Mouse (Mus musculus): Measurements from ENCODE around the gene Cenpn. TPM values are rescaled to one million over a fixed set of nuclear protein-coding genes. Genes with fewer than 3 reads are reported as not detected.

Cenpn gene
- polyA plus RNA-seq, 1 experiment = 9.2 TPM

DNA sequence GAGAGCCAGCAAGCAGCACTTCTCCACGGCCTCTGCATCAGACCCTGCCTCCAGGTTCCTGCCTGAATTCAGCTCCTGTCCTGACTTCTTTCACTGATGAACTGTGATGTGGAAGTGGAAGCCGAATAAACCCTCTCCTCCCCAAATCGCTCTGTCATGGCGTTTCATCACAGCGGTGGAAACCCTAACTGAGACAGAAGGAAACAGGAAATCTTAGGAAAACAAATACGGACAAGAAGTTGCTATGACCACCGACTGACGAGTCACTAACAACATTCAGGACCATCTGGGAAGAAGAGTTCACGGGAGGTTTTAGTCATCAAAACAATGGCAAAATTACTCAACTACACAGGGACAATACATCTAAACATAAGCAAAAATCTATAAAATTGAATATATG lies 28.9 kb upstream of the Cenpn start:
- H3ac ChIP-seq (ENCODE audit: control insufficient read depth, insufficient read length) = no peak overlapping the region
- no peak overlapping the region for H3K4me3 ChIP-seq
- H3K79me2 ChIP-seq (ENCODE audit: control insufficient read depth, insufficient read depth) = no peaks in the 10 kb centered on the region
- H3K27me3 ChIP-seq (ENCODE audit: control insufficient read depth, insufficient read depth, insufficient read length) = no peaks in the 10 kb centered on the region
- H3K36me3 ChIP-seq (ENCODE audit: control insufficient read depth, insufficient read depth) = no peaks in the 10 kb centered on the region
- TF ChIP-seq MYOD1 (IDR thresholded peaks at IDR 0.05; ENCODE audit: control insufficient read depth in 1 of 3, insufficient read length in 2 of 3, low read depth in 2 of 3) = no peak
- TF ChIP-seq SRF (IDR thresholded peaks at IDR 0.05; ENCODE audit: control insufficient read depth, insufficient read length, low read depth) = no peak
- no peak overlapping the region for H3K4me2 ChIP-seq (ENCODE audit: low read depth)

DNA sequence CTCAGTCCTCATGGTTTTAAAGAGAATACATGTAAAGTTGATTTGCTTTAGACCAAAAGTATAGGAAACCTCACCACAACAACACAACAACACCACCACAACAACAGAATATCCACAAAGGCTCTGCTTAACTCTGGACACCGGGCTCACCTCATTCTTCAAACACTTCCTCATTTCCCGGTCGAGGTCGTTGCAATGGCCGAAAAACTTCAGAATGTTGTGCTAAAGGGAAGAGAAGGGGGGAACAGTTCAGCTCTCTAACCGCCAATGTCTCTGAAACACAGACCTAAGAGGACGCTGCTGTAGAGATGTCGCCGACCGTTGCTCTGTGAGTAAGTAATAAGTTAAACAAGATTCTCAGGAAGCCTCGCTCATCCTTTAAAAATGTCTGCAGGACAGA lies 27.6 kb upstream of the Cenpn start:
- Histone ChIP-seq H3K4me3 (no peak overlapping the region), H3K27me3 (ENCODE audit: control insufficient read depth, insufficient read depth, insufficient read length) (no peaks in the 10 kb centered on the region), H3ac (ENCODE audit: control insufficient read depth, insufficient read length) (no peak overlapping the region), H3K4me2 (ENCODE audit: low read depth) (no peak overlapping the region), H3K79me2 (ENCODE audit: control insufficient read depth, insufficient read depth) (no peaks in the 10 kb centered on the region), H3K36me3 (ENCODE audit: control insufficient read depth, insufficient read depth) (no peaks in the 10 kb centered on the region)
- TF ChIP-seq SRF (IDR thresholded peaks at IDR 0.05; ENCODE audit: control insufficient read depth, insufficient read length, low read depth) = no peak
- TF ChIP-seq E2F4 (IDR thresholded peaks at IDR 0.05; ENCODE audit: insufficient read depth) = no peak
- TF ChIP-seq MYOD1 (IDR thresholded peaks at IDR 0.05; ENCODE audit: control insufficient read depth in 1 of 3, insufficient read length in 2 of 3, low read depth in 2 of 3) = no peak
- TF ChIP-seq TCF12 (IDR thresholded peaks at IDR 0.05; ENCODE audit: insufficient read depth, poor library complexity, severe bottlenecking) = no peak
- TF ChIP-seq MYOG (IDR thresholded peaks at IDR 0.05; ENCODE audit: control insufficient read depth in 1 of 3, insufficient read depth in 1 of 3, insufficient read length in 2 of 3, low read depth in 2 of 3) = no peak

DNA sequence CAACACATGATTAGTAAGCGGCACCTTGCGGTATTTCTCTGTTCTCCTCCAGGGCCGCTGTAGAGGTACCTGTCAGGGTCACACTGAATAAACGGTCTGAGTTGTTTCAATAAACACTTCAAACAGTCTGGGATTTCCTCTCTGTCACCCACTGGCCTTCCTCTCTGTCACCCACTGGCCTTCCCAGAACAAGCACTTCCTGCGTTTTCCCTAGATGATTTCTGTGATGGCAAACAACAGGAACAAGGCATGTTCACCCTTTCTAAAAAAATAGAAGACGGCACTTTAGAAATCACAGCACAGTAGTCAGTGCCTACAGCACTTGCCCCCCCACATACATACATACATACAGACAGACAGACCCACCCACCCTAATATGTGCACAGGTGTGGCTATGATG lies 26.0 kb upstream of the Cenpn start:
- Histone ChIP-seq H3K4me2 (ENCODE audit: low read depth) (no peak overlapping the region), H3K27me3 (ENCODE audit: control insufficient read depth, insufficient read depth, insufficient read length) (no peaks in the 10 kb centered on the region), H3K36me3 (ENCODE audit: control insufficient read depth, insufficient read depth) (no peaks in the 10 kb centered on the region), H3K79me2 (ENCODE audit: control insufficient read depth, insufficient read depth) (no peaks in the 10 kb centered on the region), H3K4me3 (no peak overlapping the region), H3ac (ENCODE audit: control insufficient read depth, insufficient read length) (no peak overlapping the region)
- TF ChIP-seq E2F4 (IDR thresholded peaks at IDR 0.05; ENCODE audit: insufficient read depth) (no peak), SRF (IDR thresholded peaks at IDR 0.05; ENCODE audit: control insufficient read depth, insufficient read length, low read depth) (no peak), CEBPB (IDR thresholded peaks at IDR 0.05; ENCODE audit: insufficient read depth, poor library complexity, severe bottlenecking) (no peak), USF1 (IDR thresholded peaks at IDR 0.05; ENCODE audit: low read depth) (no peak), TCF12 (IDR thresholded peaks at IDR 0.05; ENCODE audit: insufficient read depth, poor library complexity, severe bottlenecking) (no peak), REST (IDR thresholded peaks at IDR 0.05; ENCODE audit: insufficient read depth, insufficient read length) (no peak), POLR2AphosphoS2 (IDR thresholded peaks at IDR 0.05; ENCODE audit: insufficient read length, low read depth) (no peak), MYOD1 (IDR thresholded peaks at IDR 0.05; ENCODE audit: control insufficient read depth in 1 of 3, insufficient read length in 2 of 3, low read depth in 2 of 3) (no peak), MYOG (IDR thresholded peaks at IDR 0.05; ENCODE audit: control insufficient read depth in 1 of 3, insufficient read depth in 1 of 3, insufficient read length in 2 of 3, low read depth in 2 of 3) (no peak), TCF3 (IDR thresholded peaks at IDR 0.05; ENCODE audit: insufficient read length, low read depth) (no peak), MAX (IDR thresholded peaks at IDR 0.05; ENCODE audit: low read depth) (no peak), POLR2A (IDR thresholded peaks at IDR 0.05; ENCODE audit: insufficient read length, low read depth) (no peak)

DNA sequence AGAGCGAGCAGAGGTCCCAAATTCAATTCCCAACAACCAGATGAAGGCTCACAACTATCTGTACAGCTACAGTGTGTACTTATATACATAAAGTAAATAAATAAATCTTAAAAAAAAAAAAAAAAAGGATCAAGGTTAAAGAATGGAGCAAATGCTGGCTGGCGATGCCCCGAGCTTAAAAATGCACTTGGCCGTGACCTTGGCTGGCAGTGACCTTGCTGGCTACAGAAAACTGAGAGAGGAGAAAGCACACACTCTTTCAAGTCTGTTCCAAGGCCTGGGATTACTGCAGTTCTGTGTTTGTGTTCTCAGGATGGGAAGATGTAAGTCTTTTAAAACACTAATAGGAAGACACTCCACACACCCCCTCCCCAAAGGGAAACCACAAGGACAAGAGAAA lies 16.8 kb upstream of the Cenpn start:
- Histone ChIP-seq H3K4me3 (no peak overlapping the region), H3K27me3 (ENCODE audit: control insufficient read depth, insufficient read depth, insufficient read length) (no peaks in the 10 kb centered on the region), H3ac (ENCODE audit: control insufficient read depth, insufficient read length) (no peak overlapping the region), H3K4me2 (ENCODE audit: low read depth) (no peak overlapping the region), H3K36me3 (ENCODE audit: control insufficient read depth, insufficient read depth) (peaks cover 4% of the 10 kb centered on the region), H3K79me2 (ENCODE audit: control insufficient read depth, insufficient read depth) (no peaks in the 10 kb centered on the region)
- TF ChIP-seq MAX (IDR thresholded peaks at IDR 0.05; ENCODE audit: low read depth) = no peak

DNA sequence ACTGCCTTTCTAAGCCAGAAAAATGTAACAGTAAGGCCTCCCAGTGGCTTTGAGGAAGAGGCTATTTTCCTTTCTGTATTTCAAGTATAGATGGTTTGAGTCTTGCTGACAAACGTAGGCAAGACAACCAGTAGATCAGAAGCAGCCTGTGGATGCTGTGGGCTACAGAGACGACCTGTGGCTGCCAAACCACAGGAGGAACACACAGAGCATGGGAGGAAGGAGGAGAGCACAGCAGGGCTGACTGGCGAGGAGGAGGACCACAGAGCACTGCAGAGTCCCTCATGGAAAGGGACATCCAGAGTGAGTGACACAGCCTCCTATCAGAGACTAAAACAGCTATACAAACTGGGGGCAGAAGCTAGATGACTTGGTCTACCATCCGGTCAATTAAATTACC lies 16.3 kb upstream of the Cenpn start:
- no peaks in the 10 kb centered on the region for H3K27me3 ChIP-seq (ENCODE audit: control insufficient read depth, insufficient read depth, insufficient read length)
- H3K36me3 ChIP-seq (ENCODE audit: control insufficient read depth, insufficient read depth) = peaks cover 4% of the 10 kb centered on the region
- H3K4me2 ChIP-seq (ENCODE audit: low read depth) = peak overlapping the region; percentile 68
- no peak overlapping the region for H3ac ChIP-seq (ENCODE audit: control insufficient read depth, insufficient read length)
- H3K4me3 ChIP-seq = no peak overlapping the region
- no peaks in the 10 kb centered on the region for H3K79me2 ChIP-seq (ENCODE audit: control insufficient read depth, insufficient read depth)
- TF ChIP-seq USF1 (IDR thresholded peaks at IDR 0.05; ENCODE audit: low read depth) = no peak
- TF ChIP-seq E2F4 (IDR thresholded peaks at IDR 0.05; ENCODE audit: insufficient read depth) = no peak
- no peak for TF ChIP-seq REST (IDR thresholded peaks at IDR 0.05; ENCODE audit: insufficient read depth, insufficient read length)
- no peak for TF ChIP-seq MAX (IDR thresholded peaks at IDR 0.05; ENCODE audit: low read depth)
- no peak for TF ChIP-seq MYOG (IDR thresholded peaks at IDR 0.05; ENCODE audit: control insufficient read depth in 1 of 3, insufficient read depth in 1 of 3, insufficient read length in 2 of 3, low read depth in 2 of 3)
- TF ChIP-seq MYOD1 (IDR thresholded peaks at IDR 0.05; ENCODE audit: control insufficient read depth in 1 of 3, insufficient read length in 2 of 3, low read depth in 2 of 3) = no peak
- no peak for TF ChIP-seq CEBPB (IDR thresholded peaks at IDR 0.05; ENCODE audit: insufficient read depth, poor library complexity, severe bottlenecking)
- no peak for TF ChIP-seq TCF12 (IDR thresholded peaks at IDR 0.05; ENCODE audit: insufficient read depth, poor library complexity, severe bottlenecking)
- TF ChIP-seq POLR2AphosphoS2 (IDR thresholded peaks at IDR 0.05; ENCODE audit: insufficient read length, low read depth) = no peak
- no peak for TF ChIP-seq TCF3 (IDR thresholded peaks at IDR 0.05; ENCODE audit: insufficient read length, low read depth)
- TF ChIP-seq POLR2A (IDR thresholded peaks at IDR 0.05; ENCODE audit: insufficient read length, low read depth) = no peak
- TF ChIP-seq SRF (IDR thresholded peaks at IDR 0.05; ENCODE audit: control insufficient read depth, insufficient read length, low read depth) = no peak

Data from myocyte (in vitro differentiated cells).